In genomic region chr19:36535878-36536277, GRCm38 (mm10) we compare ENCODE assay signal across 18 mouse cellular contexts. TPM values are rescaled to one million over a fixed set of nuclear protein-coding genes. Genes with fewer than 3 reads are reported as not detected.
A peak's percentile ranks its signal among the peaks of the same experiment; 100 is the strongest.
DNase-seq lines count a peak whose midpoint lies in the region; ATAC-seq and TF ChIP-seq lines count a peak whose summit lies in the region.
"Had no signal": no experiment of that assay in that cellular context is flagged by ENCODE, and none has a peak within 500 bp of the region (broad histone marks: within the 10 kb centered on the region; RNA-seq: fewer than 3 reads in every experiment).

No protein-coding gene starts in this region.

- ATAC-seq in forebrain, embryonic 11.5 days (replicated peaks; ENCODE audit: low FRiP score): peak; percentile 67
- peak; percentile 17; the same call in 1 of the 2 replicates for ATAC-seq in forebrain, embryonic 14.5 days
- no peak for ATAC-seq in hindbrain, postnatal 0 days
- no peak for ATAC-seq in neural tube, embryonic 13.5 days (ENCODE audit: low read depth)
- ATAC-seq: CD4-positive, CD25-positive, alpha-beta regulatory T cell, adult 4 months; liver, embryonic 12.5 days; lung, postnatal 0 days had no signal

- no peaks in the 10 kb centered on the region for H3K9me3 ChIP-seq in forebrain, embryonic 11.5 days (ENCODE audit: control insufficient read depth, low read length)
- no peaks in the 10 kb centered on the region for H3K9me3 ChIP-seq in forebrain, embryonic 14.5 days (replicated peaks; ENCODE audit: control insufficient read depth, low read length)
- H3K9me3 ChIP-seq in hindbrain, postnatal 0 days (ENCODE audit: low read length): no peaks in the 10 kb centered on the region
- no peaks in the 10 kb centered on the region for H3K9me3 ChIP-seq in neural tube, embryonic 13.5 days
- H3K9me3 ChIP-seq: embryonic facial prominence, embryonic 12.5 days; limb, embryonic 10.5 days; liver, embryonic 12.5 days; megakaryocyte, embryonic 14.5 days had no signal

- H3K36me3 ChIP-seq in forebrain, embryonic 11.5 days (ENCODE audit: control insufficient read depth, insufficient read depth, low read length): no peaks in the 10 kb centered on the region
- no peaks in the 10 kb centered on the region for H3K36me3 ChIP-seq in forebrain, embryonic 14.5 days (ENCODE audit: control insufficient read depth, insufficient read depth, low read length)
- no peaks in the 10 kb centered on the region for H3K36me3 ChIP-seq in hindbrain, postnatal 0 days (ENCODE audit: insufficient read depth, low read length)
- H3K36me3 ChIP-seq in neural tube, embryonic 13.5 days: no peaks in the 10 kb centered on the region
- H3K36me3 ChIP-seq: embryonic facial prominence, embryonic 12.5 days; limb, embryonic 10.5 days; liver, embryonic 12.5 days had no signal

- no peak overlapping the region for H3K4me3 ChIP-seq in forebrain, embryonic 11.5 days (ENCODE audit: low read depth, low read length)
- no peak overlapping the region for H3K4me3 ChIP-seq in forebrain, embryonic 14.5 days (ENCODE audit: low read depth, low read length)
- H3K4me3 ChIP-seq in hindbrain, postnatal 0 days (ENCODE audit: low read length): no peak overlapping the region
- no peak overlapping the region for H3K4me3 ChIP-seq in neural tube, embryonic 13.5 days
- H3K4me3 ChIP-seq: embryonic facial prominence, embryonic 12.5 days; gastrocnemius, adult 2 months; limb, embryonic 10.5 days; liver, embryonic 12.5 days; megakaryocyte, embryonic 14.5 days had no signal

- H3K27ac ChIP-seq in forebrain, embryonic 11.5 days (ENCODE audit: low read depth, low read length): no peak overlapping the region
- H3K27ac ChIP-seq in forebrain, embryonic 14.5 days (ENCODE audit: low read depth, low read length): peak overlapping the region; percentile 40; the same call in 1 of the 2 replicates
- H3K27ac ChIP-seq in hindbrain, postnatal 0 days: peak overlapping the region; percentile 38; the same call in 1 of the 2 replicates
- H3K27ac ChIP-seq in neural tube, embryonic 13.5 days (replicated peaks): peak overlapping the region; percentile 85
- H3K27ac ChIP-seq: embryonic facial prominence, embryonic 12.5 days; gastrocnemius, adult 2 months; limb, embryonic 10.5 days; liver, embryonic 12.5 days had no signal

- no peak overlapping the region for H3K9ac ChIP-seq in forebrain, embryonic 11.5 days (ENCODE audit: low read length)
- no peak overlapping the region for H3K9ac ChIP-seq in forebrain, embryonic 14.5 days (ENCODE audit: low read length)
- no peak overlapping the region for H3K9ac ChIP-seq in hindbrain, postnatal 0 days (replicated peaks; ENCODE audit: low read length)
- no peak overlapping the region for H3K9ac ChIP-seq in neural tube, embryonic 13.5 days
- H3K9ac ChIP-seq: embryonic facial prominence, embryonic 12.5 days; liver, embryonic 12.5 days had no signal

- H3K4me1 ChIP-seq in forebrain, embryonic 11.5 days (replicated peaks; ENCODE audit: control insufficient read depth, insufficient read depth, low read length): peaks cover 16% of the 10 kb centered on the region
- peaks cover 23% of the 10 kb centered on the region for H3K4me1 ChIP-seq in forebrain, embryonic 14.5 days (ENCODE audit: control insufficient read depth, insufficient read depth, low read length)
- peaks cover 15% of the 10 kb centered on the region for H3K4me1 ChIP-seq in hindbrain, postnatal 0 days (ENCODE audit: insufficient read depth, low read length)
- H3K4me1 ChIP-seq in neural tube, embryonic 13.5 days (replicated peaks): peaks cover 33% of the 10 kb centered on the region

- TF ChIP-seq CTCF in hindbrain, postnatal 0 days (IDR thresholded peaks at IDR 0.05; ENCODE audit: low read depth): no peak

- 12% methylated on average over 6 of the region's 6 CpGs for WGBS in forebrain, embryonic 11.5 days
- 4% methylated on average over 6 of the region's 6 CpGs for WGBS in forebrain, embryonic 14.5 days
- 11% methylated on average over 6 of the region's 6 CpGs for WGBS in hindbrain, postnatal 0 days
- WGBS in neural tube, embryonic 13.5 days: 15% methylated on average over 6 of the region's 6 CpGs

- DNase-seq in forebrain, embryonic 11.5 days (ENCODE audit: low spot score): no peak
- DNase-seq in forebrain, embryonic 14.5 days (ENCODE audit: low spot score): peak; percentile 68
- peak; percentile 33 for DNase-seq in hindbrain, postnatal 0 days (ENCODE audit: low spot score)
- no peak for DNase-seq in left cerebral cortex, adult 8-10 months (ENCODE audit: low spot score in 2 of 2)
- DNase-seq in thymus, postnatal 25 days: no peak
- no peak for DNase-seq in ovary, postnatal 36 days (ENCODE audit: low spot score)
- DNase-seq: adrenal gland, postnatal 10 days; gastrocnemius, adult 2 months; heart, adult 18-20 months; kidney, postnatal 10 days; spleen, adult 18-20 months had no signal

- peaks cover 6% of the 10 kb centered on the region; the same call in 1 of the 2 replicates for H3K27me3 ChIP-seq in forebrain, embryonic 11.5 days (ENCODE audit: control insufficient read depth, insufficient read depth, low read length)
- H3K27me3 ChIP-seq in forebrain, embryonic 14.5 days (replicated peaks; ENCODE audit: control insufficient read depth, insufficient read depth, low read length): no peaks in the 10 kb centered on the region
- no peaks in the 10 kb centered on the region for H3K27me3 ChIP-seq in hindbrain, postnatal 0 days (ENCODE audit: insufficient read depth, low read length)
- 0 out of 2 replicates have a peak, but pooled peaks cover 5% of the 10 kb centered on the region for H3K27me3 ChIP-seq in neural tube, embryonic 13.5 days
- H3K27me3 ChIP-seq: embryonic facial prominence, embryonic 12.5 days had no signal

- no peak overlapping the region for H3K4me2 ChIP-seq in forebrain, embryonic 11.5 days (ENCODE audit: low read depth, low read length, severe bottlenecking)
- peak overlapping the region; percentile 20 for H3K4me2 ChIP-seq in forebrain, embryonic 14.5 days (ENCODE audit: low read length)
- H3K4me2 ChIP-seq in hindbrain, postnatal 0 days (ENCODE audit: low read depth, low read length): peak overlapping the region; percentile 25; the same call in 1 of the 2 replicates
- no peak overlapping the region for H3K4me2 ChIP-seq in neural tube, embryonic 13.5 days
- H3K4me2 ChIP-seq: embryonic facial prominence, embryonic 12.5 days; liver, embryonic 12.5 days had no signal

RNA-seq across cellular contexts. Expression of gene Hectd2, which starts 18.6 kb away (rescaled TPM):
- polyA plus RNA-seq in forebrain, embryonic 11.5 days (2014; fragmentation: Nextera tagmentation; extraction: Ambion mirVana): 5.5 and 5.6 TPM in 2 replicates
- polyA plus RNA-seq in forebrain, embryonic 14.5 days (2014; fragmentation: Nextera tagmentation; extraction: Ambion mirVana): 14.4 and 14.5 TPM in 2 replicates
- 14.0 and 20.7 TPM in 2 replicates for total RNA-seq in hindbrain, postnatal 0 days (2014; rRNA removed)
- 6.7 and 7.7 TPM in 2 replicates for polyA plus RNA-seq in hindbrain, postnatal 0 days (2015; fragmentation: Nextera tagmentation; extraction: Ambion mirVana)
- 7.7 and 8.1 TPM in 2 replicates for polyA plus RNA-seq in neural tube, embryonic 13.5 days (2015; fragmentation: Nextera tagmentation; extraction: Ambion mirVana)
- 10 to 100 TPM; 15.9 to 18.4 (median 17.6) TPM for total RNA-seq in left cerebral cortex, adult 8-10 months (2022)

Comparison
In these comparisons a context has a peak if more than half of its experiments do, and no peak if none do; other contexts are left out.
1. DNase-seq: peak in forebrain, embryonic 14.5 days (single experiment) and hindbrain, postnatal 0 days (single experiment); none in forebrain, embryonic 11.5 days (single experiment), left cerebral cortex, adult 8-10 months (0 of 2), thymus, postnatal 25 days (single experiment) and ovary, postnatal 36 days (single experiment).
2. H3K4me2 ChIP-seq: peak in forebrain, embryonic 14.5 days (single experiment) and hindbrain, postnatal 0 days (single experiment); none in forebrain, embryonic 11.5 days (single experiment) and neural tube, embryonic 13.5 days (single experiment).
3. ATAC-seq: peak in forebrain, embryonic 11.5 days (single experiment) and forebrain, embryonic 14.5 days (single experiment); none in hindbrain, postnatal 0 days (single experiment) and neural tube, embryonic 13.5 days (single experiment).